Mouse (Mus musculus): ENCODE measurements around the gene Psma6.

DNA sequence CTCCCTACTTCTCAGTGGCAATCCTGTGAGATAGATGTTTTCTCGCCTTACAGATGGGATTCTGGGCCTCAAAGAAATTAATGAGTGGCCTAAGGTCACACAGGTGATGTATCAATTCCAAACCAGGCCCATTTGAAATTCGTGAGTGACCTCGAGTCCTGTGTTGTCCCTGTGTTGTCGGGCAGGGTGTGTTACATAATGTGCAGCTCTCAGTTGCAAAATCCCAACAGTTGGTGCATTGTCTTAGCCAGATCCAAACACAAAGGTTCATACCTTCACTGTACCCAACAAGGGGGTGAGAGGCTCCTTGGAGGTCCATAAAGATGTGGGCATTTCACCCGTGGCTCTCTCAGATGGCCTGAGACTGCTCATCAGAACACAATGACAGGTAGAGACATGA is 56.4 kb downstream of the Psma6 start:
- no peak for TF ChIP-seq POLR2A (IDR thresholded peaks at IDR 0.05; ENCODE audit: control insufficient read depth in 1 of 2, insufficient read depth in 1 of 2, low read depth in 1 of 2, low read length in 2 of 2, poor library complexity in 1 of 2)
- TF ChIP-seq EP300 (IDR thresholded peaks at IDR 0.05; ENCODE audit: low read depth in 1 of 2, low read length in 2 of 2), result no peak
- TF ChIP-seq HCFC1 (IDR thresholded peaks at IDR 0.05; ENCODE audit: low read depth, low read length), result no peak
- TF ChIP-seq CTCF (IDR thresholded peaks at IDR 0.05 in 2 of 3, conservative IDR thresholded peaks at IDR 0.05 in 1 of 3; ENCODE audit: control insufficient read depth in 1 of 3, insufficient read depth in 1 of 3, low read depth in 2 of 3, low read length in 3 of 3, poor library complexity in 1 of 3, severe bottlenecking in 1 of 3), result no peak
- no peak for TF ChIP-seq CHD2 (IDR thresholded peaks at IDR 0.05; ENCODE audit: low read length)
- TF ChIP-seq GATA1 (IDR thresholded peaks at IDR 0.05; ENCODE audit: low read depth, low read length), result no peak
- TF ChIP-seq E2F4 (IDR thresholded peaks at IDR 0.05; ENCODE audit: borderline replicate concordance, low read depth, low read length), result no peak
- no peak for TF ChIP-seq USF1 (IDR thresholded peaks at IDR 0.05; ENCODE audit: low read depth, low read length)
- no peak for TF ChIP-seq NRF1 (IDR thresholded peaks at IDR 0.05; ENCODE audit: insufficient read depth, low read depth, low read length, poor library complexity, severe bottlenecking)
- TF ChIP-seq TCF12 (IDR thresholded peaks at IDR 0.05; ENCODE audit: low read depth, low read length), result no peak
- TF ChIP-seq SIN3A (IDR thresholded peaks at IDR 0.05; ENCODE audit: low read length), result no peak
- no peak for TF ChIP-seq POLR2AphosphoS2 (IDR thresholded peaks at IDR 0.05; ENCODE audit: low read length)

Data from MEL (cell line).